Mouse (Mus musculus) heart, embryonic 16.5 days (tissue): ENCODE results near the gene Zfp872. TPM values are rescaled to one million over a fixed set of nuclear protein-coding genes. Genes with fewer than 3 reads are reported as not detected.
"Not testable (repeated sequence)": the region's sequence is repeated elsewhere in the genome, so short reads cannot be mapped to it uniquely, and the experiment has no call there.

Source experiments
- ATAC-seq: fragments of 200-750 bp; cut with Nextera tagmentation; replicated peaks from 2 replicates; pipeline ENCODE4 v1.8.0; 2017; ENCODE audit warnings: moderate number of reproducible peaks; ENCODE audit not compliant: insufficient read depth, low FRiP score; ENCODE audit errors: extremely low read depth
- H3K27ac ChIP-seq: fragments of 300-500 bp; sonication (generic); 2 replicates; pipeline ENCODE4 v1.5.1; 2014; ENCODE audit warnings: mild to moderate bottlenecking, low read length, control low read depth, moderate library complexity
- H3K27me3 ChIP-seq: fragments of 300-500 bp; sonication (generic); 2 replicates; pipeline ENCODE4 v1.6.1; 2014; ENCODE audit warnings: low read length, mixed read lengths; ENCODE audit not compliant: control insufficient read depth, insufficient read depth
- H3K36me3 ChIP-seq: fragments of 300-500 bp; sonication (generic); 2 replicates; pipeline ENCODE4 v1.6.1; 2014; ENCODE audit not compliant: control insufficient read depth, insufficient read depth
- H3K4me1 ChIP-seq: fragments of 300-500 bp; sonication (generic); 2 replicates; pipeline ENCODE4 v1.6.1; 2014; ENCODE audit warnings: low read length, mixed read lengths; ENCODE audit not compliant: control insufficient read depth, insufficient read depth
- H3K4me2 ChIP-seq: fragments of 300-500 bp; sonication (generic); 2 replicates; pipeline ENCODE4 v1.6.1; 2014; ENCODE audit warnings: low read depth, mild to moderate bottlenecking, control low read depth, low read length
- H3K4me3 ChIP-seq: fragments of 300-500 bp; sonication (generic); 2 replicates; pipeline ENCODE4 v1.5.1; 2014; ENCODE audit warnings: mild to moderate bottlenecking, control low read depth, low read length
- H3K9ac ChIP-seq: fragments of 300-500 bp; sonication (generic); 2 replicates; pipeline ENCODE4 v1.6.1; 2014; ENCODE audit warnings: low read length, control low read depth
- H3K9me3 ChIP-seq: fragments of 300-500 bp; sonication (generic); replicated peaks from 2 replicates; pipeline ENCODE4 v1.6.1; 2016; ENCODE audit warnings: low read length; ENCODE audit not compliant: control insufficient read depth
- WGBS: fragments of 180-500 bp; shearing (Covaris S2); extraction: QIAGEN DNeasy Blood & Tissue Kit; methylation state at CpG from one replicate; pipeline ENCODE4 v1.1.7; 2014; 5-methylcytosine and 5-hydroxymethylcytosine counted together
- polyA plus RNA-seq: library from polyadenylated mRNA; unstranded; fragments of >200 nt; fragmentation: Nextera tagmentation; extraction: Ambion mirVana; gene quantifications from 2 replicates; pipeline ENCODE4 v1.2.1, GENCODE M21; 2015

The Zfp872 gene
- polyA plus RNA-seq, 1 experiment from 2014 or later: 0.26 TPM

DNA sequence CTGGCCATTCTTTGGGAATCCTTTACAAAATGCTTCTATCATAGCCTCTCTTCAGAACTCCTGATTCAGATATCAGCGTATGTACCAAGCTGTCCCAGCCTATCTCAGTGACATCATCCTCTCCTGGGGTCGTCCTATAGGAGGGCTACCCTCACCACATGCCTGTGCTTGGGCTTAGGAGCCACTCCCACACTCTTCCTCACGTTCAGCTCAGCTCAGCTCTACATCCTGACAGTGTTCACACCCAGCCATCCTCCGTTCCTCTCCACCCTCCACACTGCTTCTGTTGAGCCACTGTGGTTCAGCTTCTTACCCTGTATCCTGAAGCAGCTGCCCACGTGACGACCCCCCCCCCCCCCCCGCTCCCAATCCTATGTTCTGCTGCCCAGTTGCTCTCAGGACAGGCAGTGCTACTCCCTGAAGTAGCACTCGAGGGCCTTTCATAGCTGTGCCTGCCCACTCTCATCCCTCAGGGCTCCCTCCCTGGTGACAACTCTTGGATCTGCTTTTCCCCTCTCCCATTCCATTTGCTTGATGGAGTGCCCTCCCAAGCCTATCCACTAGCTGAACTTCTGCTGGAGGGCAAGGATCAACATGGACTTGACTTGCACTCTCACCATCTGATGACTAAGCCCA, 30.1 kb downstream of the Zfp872 start:
- ATAC-seq: no peak
- Histone ChIP-seq H3K9me3 (no peaks in the 10 kb centered on the region), H3K27ac (no peak overlapping the region), H3K4me3 (no peak overlapping the region), H3K27me3 (no peaks in the 10 kb centered on the region), H3K4me1 (no peaks in the 10 kb centered on the region), H3K9ac (no peak overlapping the region), H3K4me2 (no peak overlapping the region), H3K36me3 (no peaks in the 10 kb centered on the region)
- 33% methylated on average over 7 of the region's 8 CpGs for WGBS

DNA sequence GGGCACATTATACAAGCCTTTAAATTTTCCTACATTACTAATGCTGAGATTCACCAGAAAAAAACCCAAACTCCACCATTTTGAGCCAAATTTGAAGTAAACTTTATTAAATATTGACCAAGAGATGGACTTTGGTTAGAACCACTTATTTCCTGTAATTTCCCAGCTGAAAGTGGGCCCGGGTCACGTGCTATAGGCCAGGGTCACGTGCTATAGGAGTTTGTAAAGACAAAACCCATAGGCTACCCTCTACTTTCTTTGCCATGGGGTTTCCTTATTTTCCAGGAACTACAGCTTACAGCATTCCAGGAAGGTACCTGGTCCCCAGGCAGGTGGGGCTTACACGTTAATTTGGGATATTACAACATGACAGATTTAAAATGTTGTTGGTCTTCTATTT, 36.2 kb downstream of the Zfp872 start:
- 93% methylated on average over 4 of the region's 4 CpGs for WGBS
- Histone ChIP-seq H3K9me3 (peaks cover 3% of the 10 kb centered on the region; the same call in 1 of the 2 replicates), H3K9ac (no peak overlapping the region), H3K27ac (no peak overlapping the region), H3K27me3 (no peaks in the 10 kb centered on the region), H3K4me1 (peaks cover 2% of the 10 kb centered on the region; the same call in 1 of the 2 replicates), H3K4me2 (no peak overlapping the region), H3K4me3 (no peak overlapping the region), H3K36me3 (0 out of 2 replicates have a peak, but pooled peaks cover 2% of the 10 kb centered on the region)
- ATAC-seq: no peak

DNA sequence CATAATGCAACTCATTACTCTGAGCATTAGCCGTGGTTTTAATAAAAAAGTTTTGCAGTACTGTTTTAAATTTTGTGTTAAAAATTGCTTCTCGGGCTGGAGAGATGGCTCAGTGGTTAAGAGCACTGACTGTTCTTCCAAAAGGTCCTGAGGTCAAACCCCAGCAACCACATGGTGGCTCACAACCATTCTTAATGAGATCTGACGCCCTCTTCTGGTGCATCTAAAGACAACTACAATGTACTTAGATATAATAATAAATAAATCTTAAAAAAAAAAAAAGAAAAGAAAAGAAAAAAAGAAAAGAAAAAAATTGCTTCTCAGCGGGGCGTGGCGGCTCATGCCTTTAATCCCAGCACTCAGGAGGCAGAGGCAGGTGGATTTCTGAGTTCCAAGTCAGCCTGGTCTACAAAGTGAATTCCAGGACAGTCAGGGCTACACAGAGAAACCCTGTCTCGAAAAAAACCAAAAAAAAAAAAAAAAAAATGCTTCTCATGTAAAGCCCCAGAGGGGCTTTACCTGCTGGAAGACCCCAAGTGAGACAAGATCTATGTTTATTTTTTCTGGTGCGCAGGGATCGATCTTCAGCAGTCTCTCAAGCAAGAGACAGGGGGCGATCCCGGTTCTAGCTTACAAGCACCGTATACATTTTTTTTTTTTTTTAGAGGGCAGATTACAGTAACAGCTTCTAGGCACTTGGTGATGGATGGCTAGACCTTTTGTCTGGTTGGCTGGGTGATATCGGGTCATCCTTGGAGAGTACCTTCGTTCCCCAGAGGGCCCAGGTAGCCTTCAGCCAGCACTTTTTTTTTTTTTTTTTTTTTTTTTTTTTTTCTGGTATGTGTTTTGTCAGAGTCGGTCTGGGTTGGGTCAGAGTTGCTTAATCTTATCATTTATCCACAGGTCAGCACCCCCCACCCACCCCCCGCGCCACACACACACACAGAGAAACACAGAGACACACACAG, 36.9 kb downstream of the Zfp872 start:
- H3K4me2 ChIP-seq: peak overlapping the region; percentile 76
- H3K9ac ChIP-seq: peak overlapping the region; percentile 96
- 0 out of 2 replicates have a peak, but pooled peaks cover 2% of the 10 kb centered on the region for H3K36me3 ChIP-seq
- H3K27ac ChIP-seq: peak overlapping the region; percentile 61
- peak overlapping the region; percentile 90 for H3K4me3 ChIP-seq
- H3K4me1 ChIP-seq: peaks cover 2% of the 10 kb centered on the region; the same call in 1 of the 2 replicates
- H3K27me3 ChIP-seq: no peaks in the 10 kb centered on the region
- H3K9me3 ChIP-seq: peaks cover 3% of the 10 kb centered on the region; the same call in 1 of the 2 replicates
- WGBS: 23% methylated on average over 17 of the region's 17 CpGs
- ATAC-seq: peak; percentile 21

- Histone ChIP-seq H3K27ac (peak within 1 kb of the TSS; percentile 97), H3K4me2 (peak within 1 kb of the TSS; percentile 76), H3K27me3 (no peaks in the 10 kb centered on the region), H3K4me1 (peaks cover 2% of the 10 kb centered on the region; the same call in 1 of the 2 replicates), H3K9me3 (peaks cover 3% of the 10 kb centered on the region; the same call in 1 of the 2 replicates), H3K36me3 (0 out of 2 replicates have a peak, but pooled peaks cover 2% of the 10 kb centered on the region), H3K4me3 (peak within 1 kb of the TSS; percentile 90), H3K9ac (peak within 1 kb of the TSS; percentile 96)
- peak; percentile 97 for ATAC-seq
- WGBS: under 1% methylated on average over 35 of the region's 35 CpGs
These were observed 37.9 kb downstream of the Zfp872 start, which contains the start of gene Zfp809 for GRCm38 (mm10) chr9:22225581-22226388. Zfp809 (plus strand) TSS chr9:22225714.

DNA sequence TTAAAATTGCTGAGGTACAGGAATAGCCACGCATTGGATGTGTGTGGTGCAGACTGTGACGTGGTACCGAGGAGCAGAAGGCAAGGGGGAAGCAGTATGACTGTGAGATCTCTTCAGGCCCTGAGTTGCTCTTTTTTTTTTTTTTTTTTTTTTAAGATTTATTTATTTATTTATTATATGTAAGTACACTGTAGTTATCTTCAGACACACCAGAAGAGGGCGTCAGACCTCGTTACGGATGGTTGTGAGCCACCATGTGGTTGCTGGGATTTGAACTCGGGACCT, 38.4 kb downstream of the Zfp872 start:
- Histone ChIP-seq H3K9ac (peak overlapping the region; percentile 96), H3K4me2 (peak overlapping the region; percentile 76), H3K27ac (peak overlapping the region; percentile 97), H3K4me3 (peak overlapping the region; percentile 90)
- not testable (repeated sequence) for ATAC-seq, H3K36me3 ChIP-seq, H3K4me1 ChIP-seq, H3K27me3 ChIP-seq, H3K9me3 ChIP-seq
- WGBS: 39% methylated on average over 7 of the region's 7 CpGs

GRCm38 (mm10) chr9:22226846-22227245, 39.0 kb downstream of the Zfp872 start:
- peaks cover 3% of the 10 kb centered on the region; the same call in 1 of the 2 replicates for H3K9me3 ChIP-seq
- H3K4me1 ChIP-seq: peaks cover 5% of the 10 kb centered on the region; the same call in 1 of the 2 replicates
- peak overlapping the region; percentile 59 for H3K27ac ChIP-seq
- WGBS: 47% methylated on average over 15 of the region's 15 CpGs
- 0 out of 2 replicates have a peak, but pooled peaks cover 2% of the 10 kb centered on the region for H3K36me3 ChIP-seq
- ATAC-seq: no peak
- H3K4me2 ChIP-seq: peak overlapping the region; percentile 76
- no peak overlapping the region for H3K9ac ChIP-seq
- H3K27me3 ChIP-seq: no peaks in the 10 kb centered on the region
- H3K4me3 ChIP-seq: peak overlapping the region; percentile 90

- Histone ChIP-seq H3K4me1 (peaks cover 12% of the 10 kb centered on the region), H3K9me3 (peaks cover 3% of the 10 kb centered on the region; the same call in 1 of the 2 replicates), H3K9ac (no peak overlapping the region), H3K36me3 (0 out of 2 replicates have a peak, but pooled peaks cover 2% of the 10 kb centered on the region), H3K27ac (no peak overlapping the region), H3K27me3 (no peaks in the 10 kb centered on the region), H3K4me3 (no peak overlapping the region), H3K4me2 (no peak overlapping the region)
- WGBS: 81% methylated on average over 7 of the region's 7 CpGs
- no peak for ATAC-seq
These were observed 41.6 kb downstream of the Zfp872 start for GRCm38 (mm10) chr9:22229386-22230026.

- H3K4me1 ChIP-seq: peaks cover 12% of the 10 kb centered on the region
- no peak for ATAC-seq
- H3K27ac ChIP-seq: no peak overlapping the region
- no peak overlapping the region for H3K4me2 ChIP-seq
- 76% methylated on average over 3 of the region's 3 CpGs for WGBS
- no peak overlapping the region for H3K4me3 ChIP-seq
- H3K9ac ChIP-seq: no peak overlapping the region
- H3K27me3 ChIP-seq: no peaks in the 10 kb centered on the region
- H3K36me3 ChIP-seq: peaks cover 5% of the 10 kb centered on the region
- H3K9me3 ChIP-seq: peaks cover 3% of the 10 kb centered on the region; the same call in 1 of the 2 replicates
These were observed 42.2 kb downstream of the Zfp872 start for GRCm38 (mm10) chr9:22230061-22230460.
